Mouse (Mus musculus) ES-E14 (cell line): Measurements from ENCODE around the gene Rbm39. TPM values are rescaled to one million over a fixed set of nuclear protein-coding genes. Genes with fewer than 3 reads are reported as not detected.
A peak's percentile ranks its signal among the peaks of the same experiment; 100 is the strongest.

ENCODE experiments used
- DNase-seq: peaks from one replicate; pipeline ENCODE4 v3.0.0-alpha.2; 2013; ENCODE audit warnings: low read depth, low spot score
- H3K27ac ChIP-seq: 2 replicates; pipeline ENCODE4 v1.5.1; 2012; ENCODE audit warnings: low read depth, mild to moderate bottlenecking, low read length, moderate library complexity, mixed read lengths; ENCODE audit not compliant: poor library complexity, insufficient read depth, severe bottlenecking
- H3K36me3 ChIP-seq: 2 replicates; pipeline ENCODE4 v1.6.1; 2012; ENCODE audit warnings: mild to moderate bottlenecking, low read length, moderate library complexity, mixed read lengths; ENCODE audit not compliant: control insufficient read depth, poor library complexity, insufficient read depth, severe bottlenecking
- H3K4me1 ChIP-seq, 2 experiments: fragments of 150-350 bp in 1 of 2; sonication (generic) in 1 of 2; 2 replicates each; pipeline ENCODE4 v1.6.1; 2012; ENCODE audit warnings: low read length in 2 of 2, mild to moderate bottlenecking in 1 of 2, mixed read lengths in 1 of 2; ENCODE audit not compliant: control insufficient read depth in 2 of 2, insufficient read depth in 2 of 2, poor library complexity in 1 of 2
- H3K4me3 ChIP-seq, 2 experiments: fragments of 150-350 bp in 1 of 2; sonication (generic) in 1 of 2; 2 replicates each; pipeline ENCODE4 v1.5.1; 2012; ENCODE audit warnings: low read length in 2 of 2, low read depth in 1 of 2, mild to moderate bottlenecking in 1 of 2, mixed read lengths in 1 of 2; ENCODE audit not compliant: insufficient read depth in 1 of 2, poor library complexity in 1 of 2, severe bottlenecking in 1 of 2
- H3K9ac ChIP-seq: 2 replicates; pipeline ENCODE4 v1.6.1; 2012; ENCODE audit warnings: low read depth, mild to moderate bottlenecking, low read length, mixed read lengths; ENCODE audit not compliant: poor library complexity, insufficient read depth, severe bottlenecking
- H3K9me3 ChIP-seq: fragments of 150-350 bp; sonication (generic); 2 replicates; pipeline ENCODE4 v1.6.1; 2012; ENCODE audit warnings: low read depth, mild to moderate bottlenecking, low read length; ENCODE audit not compliant: control insufficient read depth, insufficient read depth
- CHD2 ChIP-seq: IDR thresholded peaks from 2 replicates; pipeline ENCODE4 v1.6.1; 2014; ENCODE audit warnings: mild to moderate bottlenecking, low read depth, low read length, inconsistent platforms
- HCFC1 ChIP-seq: IDR thresholded peaks from 2 replicates; pipeline ENCODE4 v1.6.1; 2012; ENCODE audit warnings: low read length, inconsistent platforms, borderline replicate concordance; ENCODE audit not compliant: insufficient read depth
- MAFK ChIP-seq: IDR thresholded peaks from 2 replicates; pipeline ENCODE4 v1.6.1; 2014; ENCODE audit warnings: mild to moderate bottlenecking, low read depth, low read length, inconsistent platforms; ENCODE audit not compliant: insufficient read depth
- ZC3H11A ChIP-seq: IDR thresholded peaks from 2 replicates; pipeline ENCODE4 v1.6.1; 2012; ENCODE audit warnings: low read depth, mild to moderate bottlenecking, inconsistent platforms, low read length, borderline replicate concordance
- ZNF384 ChIP-seq: IDR thresholded peaks from 2 replicates; pipeline ENCODE4 v1.6.1; 2012; ENCODE audit warnings: low read depth, low read length, inconsistent platforms
- in situ Hi-C, 2 experiments: fragments of 600-800 bp; cut with MboI; formaldehyde crosslinking; loops; one replicate each; pipeline ENCODE4 v1.15.1; 2025; ENCODE audit warnings: low sequenced_read_pairs in 2 of 2, inconsistent platforms in 1 of 2; ENCODE audit not compliant: unreplicated experiment in 2 of 2
- total RNA-seq: library from RNA; depleted of rRNA; stranded (reverse); fragments of 300-350 nt; gene quantifications from 2 replicates; pipeline ENCODE4 v1.2.3, GENCODE M21; 2012; rRNA removed

The Rbm39 gene
- 399 and 411 TPM in 2 replicates for total RNA-seq

GRCm38 (mm10) chr2:156180094-156180821, at the start of gene Rbm39:
Rbm39 (minus strand) TSS chr2:156180238.
- Histone ChIP-seq H3K4me3 (peak within 1 kb of the TSS; percentile 72 to 90), H3K9ac (peak within 1 kb of the TSS; percentile 99), H3K36me3 (peaks cover 14% of the 10 kb centered on the region), H3K9me3 (no peaks in the 10 kb centered on the region), H3K4me1 (peaks cover 0 to 2% of the 10 kb centered on the region in 2 experiments; a peak in 2 of 4 replicates), H3K27ac (peak within 1 kb of the TSS; percentile 96)
- peak; percentile 99 for DNase-seq
- in situ Hi-C loops = no loop called here
- TF ChIP-seq MAFK (no peak), HCFC1 (peak; percentile 72), ZNF384 (no peak), ZC3H11A (no peak), CHD2 (peak; percentile 99)

GRCm38 (mm10) chr2:156229171-156229570, 49.1 kb upstream of the Rbm39 start:
- TF ChIP-seq MAFK = no peak
- TF ChIP-seq ZC3H11A = no peak
- no peak for TF ChIP-seq CHD2
- no peak for TF ChIP-seq ZNF384
- no peak for TF ChIP-seq HCFC1
- Histone ChIP-seq H3K9me3 (no peaks in the 10 kb centered on the region), H3K4me1 (peaks cover 0 to 7% of the 10 kb centered on the region in 2 experiments; a peak in 2 of 4 replicates), H3K27ac (no peak overlapping the region), H3K4me3 (no peak overlapping the region), H3K36me3 (peaks cover 10% of the 10 kb centered on the region), H3K9ac (no peak overlapping the region)
- no peak for DNase-seq
- in situ Hi-C loops = no loop called here

- Histone ChIP-seq H3K9ac (no peak overlapping the region), H3K36me3 (peaks cover 20% of the 10 kb centered on the region), H3K4me1 (peaks cover 0 to 2% of the 10 kb centered on the region in 2 experiments; a peak in 1 of 4 replicates), H3K4me3 (no peak overlapping the region), H3K27ac (no peak overlapping the region), H3K9me3 (no peaks in the 10 kb centered on the region)
- in situ Hi-C loops = no loop called here
- no peak for DNase-seq
- TF ChIP-seq MAFK = no peak
- TF ChIP-seq ZNF384 = no peak
- no peak for TF ChIP-seq CHD2
- TF ChIP-seq ZC3H11A = no peak
- TF ChIP-seq HCFC1 = no peak
These were observed 47.7 kb upstream of the Rbm39 start for GRCm38 (mm10) chr2:156227689-156228088.

- in situ Hi-C loops = no loop called here
- DNase-seq = no peak
- TF ChIP-seq ZNF384 (no peak), CHD2 (no peak), MAFK (no peak), ZC3H11A (no peak), HCFC1 (no peak)
- Histone ChIP-seq H3K36me3 (peaks cover 20% of the 10 kb centered on the region), H3K9me3 (no peaks in the 10 kb centered on the region), H3K4me3 (no peak overlapping the region), H3K9ac (no peak overlapping the region), H3K27ac (no peak overlapping the region), H3K4me1 (peaks cover 0 to 2% of the 10 kb centered on the region in 2 experiments; a peak in 2 of 4 replicates)
These were observed 44.0 kb upstream of the Rbm39 start for GRCm38 (mm10) chr2:156224043-156224442.
